Mouse (Mus musculus) lung, postnatal 14 days (tissue): ENCODE results near the gene Fignl1.

ENCODE experiments used
- DNase-seq: peaks from one replicate; pipeline ENCODE4 v3.0.0; 2021

Gene Fignl1

GRCm38 (mm10) chr11:11758883-11759282 is 49.9 kb downstream of the Fignl1 start:
- no peak for DNase-seq

- DNase-seq: no peak
Measured at GRCm38 (mm10) chr11:11758121-11758520, 50.6 kb downstream of the Fignl1 start.

- DNase-seq: no peak
Measured at GRCm38 (mm10) chr11:11752859-11753258, 55.9 kb downstream of the Fignl1 start.

GRCm38 (mm10) chr11:11751091-11751490 is 57.7 kb downstream of the Fignl1 start:
- DNase-seq: no peak

GRCm38 (mm10) chr11:11744222-11744621 is 64.5 kb downstream of the Fignl1 start:
- no peak for DNase-seq

GRCm38 (mm10) chr11:11742626-11743025 is 66.1 kb downstream of the Fignl1 start:
- DNase-seq: peak; percentile 58

GRCm38 (mm10) chr11:11741574-11741973 is 67.2 kb downstream of the Fignl1 start:
- DNase-seq: no peak

GRCm38 (mm10) chr11:11740603-11741002 is 68.2 kb downstream of the Fignl1 start:
- DNase-seq: no peak

GRCm38 (mm10) chr11:11739054-11739453 is 69.7 kb downstream of the Fignl1 start:
- DNase-seq: no peak

GRCm38 (mm10) chr11:11737562-11737961 is 71.2 kb downstream of the Fignl1 start:
- DNase-seq: no peak
